ENCODE assay signal across 21 mouse cellular contexts in genomic region chr10:54066683-54067082, GRCm38 (mm10). TPM values are rescaled to one million over a fixed set of nuclear protein-coding genes. Genes with fewer than 3 reads are reported as not detected.
DNase-seq lines count a peak whose midpoint lies in the region; ATAC-seq and TF ChIP-seq lines count a peak whose summit lies in the region.
"Had no signal": no experiment of that assay in that cellular context is flagged by ENCODE, and none has a peak within 500 bp of the region (broad histone marks: within the 10 kb centered on the region; RNA-seq: fewer than 3 reads in every experiment).

No protein-coding gene starts in this region.

- peak; percentile 74 for ATAC-seq in megakaryocyte, adult 5-6 weeks (ENCODE audit: poor library complexity, severe bottlenecking)
- ATAC-seq in neutrophil, adult 5-6 weeks (ENCODE audit: extremely low read depth, insufficient number of reproducible peaks, low FRiP score, poor library complexity, severe bottlenecking): 0 out of 2 replicates have a peak, but pooled peaks have one; percentile 19
- ATAC-seq: forebrain, embryonic 13.5 days; forebrain, embryonic 15.5 days; forebrain, postnatal 0 days had no signal

- H3K27me3 ChIP-seq in CH12.LX (replicated peaks): no peaks in the 10 kb centered on the region
- H3K27me3 ChIP-seq: embryonic facial prominence, embryonic 12.5 days; forebrain, embryonic 13.5 days; forebrain, embryonic 15.5 days had no signal

- no peak for TF ChIP-seq EP300 in CH12.LX (IDR thresholded peaks at IDR 0.05; ENCODE audit: low read length)

- 0 out of 2 replicates have a peak overlapping the region, but pooled peaks have one; percentile 10 for H3K4me2 ChIP-seq in CH12.LX (ENCODE audit: insufficient read depth, low read depth, poor library complexity, severe bottlenecking)
- H3K4me2 ChIP-seq: embryonic facial prominence, embryonic 12.5 days; forebrain, embryonic 13.5 days; forebrain, embryonic 15.5 days had no signal

- no peak for TF ChIP-seq CTCF in CH12.LX (conservative IDR thresholded peaks at IDR 0.05 in 1 of 2, IDR thresholded peaks at IDR 0.05 in 1 of 2; ENCODE audit: low read depth in 2 of 2, low read length in 2 of 2)
- TF ChIP-seq CTCF in left cerebral cortex, adult 2 months (IDR thresholded peaks at IDR 0.05): no peak

- TF ChIP-seq RAD21 in CH12.LX (IDR thresholded peaks at IDR 0.05; ENCODE audit: low read depth, low read length): no peak

- no peak overlapping the region for H3K9ac ChIP-seq in CH12.LX (ENCODE audit: insufficient read depth, low read depth)
- H3K9ac ChIP-seq: embryonic facial prominence, embryonic 12.5 days; forebrain, embryonic 13.5 days; forebrain, embryonic 15.5 days; forebrain, postnatal 0 days had no signal

- peaks cover 7 to 55% of the 10 kb centered on the region in 2 experiments for H3K4me1 ChIP-seq in CH12.LX (ENCODE audit: control insufficient read depth in 1 of 2, insufficient read depth in 2 of 2)
- H3K4me1 ChIP-seq: embryonic facial prominence, embryonic 10.5 days; forebrain, embryonic 13.5 days; forebrain, embryonic 15.5 days had no signal

- peaks cover 89% of the 10 kb centered on the region for H3K79me2 ChIP-seq in CH12.LX (replicated peaks; ENCODE audit: control insufficient read depth, extremely low read depth, insufficient read depth, poor library complexity, severe bottlenecking)

- intact Hi-C loops in left cerebral cortex, adult 2 months (cut with DNase I): no loop called here

- TF ChIP-seq POLR2A in CH12.LX (IDR thresholded peaks at IDR 0.05; ENCODE audit: low read depth, low read length): no peak

- no peak overlapping the region for H3K4me3 ChIP-seq in CH12.LX (replicated peaks in 1 of 3; ENCODE audit: low read depth in 2 of 3, low read length in 2 of 3, poor library complexity in 1 of 3)
- no peak overlapping the region for H3K4me3 ChIP-seq in left cerebral cortex, adult 2 months
- H3K4me3 ChIP-seq: embryonic facial prominence, embryonic 10.5 days; embryonic facial prominence, embryonic 12.5 days; forebrain, embryonic 13.5 days; forebrain, embryonic 15.5 days had no signal

- no peak for DNase-seq in CH12.LX (ENCODE audit: extremely low read depth)
- no peak for DNase-seq in adrenal gland, postnatal 4 days (ENCODE audit: low spot score in 2 of 2)
- DNase-seq in left cerebral cortex, adult 2 months (ENCODE audit: extremely low spot score in 1 of 2, low spot score in 2 of 2): no peak
- DNase-seq: adrenal gland, adult 8-10 months; adrenal gland, postnatal 14 days; adrenal gland, postnatal 36 days; B cell, adult 2 months; cerebellum, adult 11 months; cerebellum, adult 18-20 months; cerebellum, adult 8-10 months; cerebellum, adult 9-11 months; cerebellum, postnatal 14 days; cerebellum, postnatal 36 days; embryo, embryonic 11 days; forebrain, postnatal 0 days had no signal

- dilution Hi-C loops in CH12.LX (cut with MboI; ENCODE audit: extremely low pct_ligation_motif_present, extremely low pct_unique_long_range_greater_than_20kb, low sequenced_read_pairs): no loop called here

- in situ Hi-C loops in CH12.LX (cut with MboI; ENCODE audit: low pct_ligation_motif_present, low pct_unique_long_range_greater_than_20kb, low sequenced_read_pairs): no loop called here

- peaks cover 32 to 53% of the 10 kb centered on the region in 2 experiments for H3K36me3 ChIP-seq in CH12.LX (replicated peaks in 1 of 2; ENCODE audit: control insufficient read depth in 1 of 2, insufficient read depth in 1 of 2, low read length in 1 of 2)
- H3K36me3 ChIP-seq: embryonic facial prominence, embryonic 10.5 days; embryonic facial prominence, embryonic 12.5 days; forebrain, embryonic 15.5 days had no signal

- H3K9me3 ChIP-seq in CH12.LX (replicated peaks; ENCODE audit: low read length): no peaks in the 10 kb centered on the region
- H3K9me3 ChIP-seq: embryonic facial prominence, embryonic 10.5 days; embryonic facial prominence, embryonic 12.5 days; forebrain, embryonic 13.5 days; forebrain, embryonic 15.5 days had no signal

- H3K27ac ChIP-seq in CH12.LX (ENCODE audit: insufficient read depth, low read depth): peak overlapping the region; percentile 31; the same call in 1 of the 2 replicates
- no peak overlapping the region for H3K27ac ChIP-seq in left cerebral cortex, adult 2 months
- H3K27ac ChIP-seq: embryonic facial prominence, embryonic 10.5 days; embryonic facial prominence, embryonic 12.5 days; forebrain, embryonic 13.5 days; forebrain, embryonic 15.5 days had no signal

TF ChIP-seq in CH12.LX, 34 proteins besides CTCF, POLR2A, EP300 and RAD21:
- TF ChIP-seq NELFE (IDR thresholded peaks at IDR 0.05; ENCODE audit: low read depth, low read length) (no peak), ZNF384 (IDR thresholded peaks at IDR 0.05; ENCODE audit: low read depth, low read length) (no peak), POLR2AphosphoS2 (IDR thresholded peaks at IDR 0.05; ENCODE audit: low read depth, low read length) (no peak), GABPA (IDR thresholded peaks at IDR 0.05; ENCODE audit: insufficient replicate concordance, low read depth, low read length) (no peak), HCFC1 (IDR thresholded peaks at IDR 0.05; ENCODE audit: low read depth, low read length) (no peak), KAT2A (IDR thresholded peaks at IDR 0.05; ENCODE audit: insufficient replicate concordance, low read length) (no peak), NRF1 (IDR thresholded peaks at IDR 0.05; ENCODE audit: low read depth, low read length) (no peak), MAX (IDR thresholded peaks at IDR 0.05; ENCODE audit: low read length) (no peak), USF1 (IDR thresholded peaks at IDR 0.05; ENCODE audit: low read depth, low read length) (no peak), MEF2A (IDR thresholded peaks at IDR 0.05; ENCODE audit: borderline replicate concordance, low read depth, low read length) (no peak), JUN (IDR thresholded peaks at IDR 0.05; ENCODE audit: insufficient read depth, low read depth, low read length) (no peak)

RNA-seq across cellular contexts. Expression of gene Man1a, which starts 9.7 kb away (rescaled TPM):
- total RNA-seq in CH12.LX (2012; rRNA removed) (187 and 191 TPM in 2 replicates), CH12.LX (2014; rRNA removed) (211 and 215 TPM in 2 replicates)
- 104 and 112 TPM in 2 replicates for polyA plus RNA-seq in CH12.LX (2012; ENCODE audit: insufficient read length, low read depth)
- total RNA-seq in megakaryocyte, adult 5-6 weeks (2015): 60.6 and 67.8 TPM in 2 replicates
- 49.5 and 51.2 TPM in 2 replicates for total RNA-seq in megakaryocyte, adult 5-6 weeks (2017)
- total RNA-seq in neutrophil, adult 5-6 weeks (2017): 271 and 280 TPM in 2 replicates
- 10 to 100 TPM; 63.2 to 67.2 TPM for total RNA-seq in adrenal gland, postnatal 4 days (2021)
- 10 to 100 TPM; 24.8 to 27.3 TPM for total RNA-seq in left cerebral cortex, adult 2 months (2021)
